Mouse (Mus musculus): Measurements from ENCODE around the gene Ch25h.

Gene Ch25h

GRCm38 (mm10) chr19:34474991-34475971 lies at the start of gene Ch25h:
TSS of gene Ch25h (minus strand) at chr19:34475164.
- peak; percentile 77 for DNase-seq (ENCODE audit: low spot score)

GRCm38 (mm10) chr19:34524646-34525045 lies 49.7 kb upstream of the Ch25h start:
- DNase-seq (ENCODE audit: low spot score), result no peak

- no peak for DNase-seq (ENCODE audit: low spot score)
Observed at GRCm38 (mm10) chr19:34523106-34523725, 48.3 kb upstream of the Ch25h start.

GRCm38 (mm10) chr19:34521978-34522377 lies 47.0 kb upstream of the Ch25h start:
- DNase-seq (ENCODE audit: low spot score), result no peak

- DNase-seq (ENCODE audit: low spot score), result no peak
Observed at GRCm38 (mm10) chr19:34521361-34521760, 46.4 kb upstream of the Ch25h start.

- no peak for DNase-seq (ENCODE audit: low spot score)
Observed at GRCm38 (mm10) chr19:34520051-34520450, 45.1 kb upstream of the Ch25h start.

GRCm38 (mm10) chr19:34519646-34520045 lies 44.7 kb upstream of the Ch25h start:
- DNase-seq (ENCODE audit: low spot score), result no peak

- DNase-seq (ENCODE audit: low spot score), result no peak
Observed at GRCm38 (mm10) chr19:34518786-34519185, 43.8 kb upstream of the Ch25h start.

- DNase-seq (ENCODE audit: low spot score), result no peak
Observed at GRCm38 (mm10) chr19:34517812-34518594, 43.0 kb upstream of the Ch25h start.

GRCm38 (mm10) chr19:34517197-34517596 lies 42.2 kb upstream of the Ch25h start:
- no peak for DNase-seq (ENCODE audit: low spot score)

- no peak for DNase-seq (ENCODE audit: low spot score)
Observed at GRCm38 (mm10) chr19:34516346-34516745, 41.4 kb upstream of the Ch25h start.

- DNase-seq (ENCODE audit: low spot score), result no peak
Observed at GRCm38 (mm10) chr19:34515681-34516080, 40.7 kb upstream of the Ch25h start.

GRCm38 (mm10) chr19:34511528-34511927 lies 36.6 kb upstream of the Ch25h start:
- peak; percentile 26 for DNase-seq (ENCODE audit: low spot score)

- no peak for DNase-seq (ENCODE audit: low spot score)
Observed at GRCm38 (mm10) chr19:34510717-34511116, 35.8 kb upstream of the Ch25h start.

GRCm38 (mm10) chr19:34505161-34505721 lies 30.3 kb upstream of the Ch25h start:
- DNase-seq (ENCODE audit: low spot score), result no peak

GRCm38 (mm10) chr19:34500763-34501162 lies 25.8 kb upstream of the Ch25h start:
- DNase-seq (ENCODE audit: low spot score), result peak; percentile 52

GRCm38 (mm10) chr19:34496353-34496752 lies 21.4 kb upstream of the Ch25h start:
- no peak for DNase-seq (ENCODE audit: low spot score)

GRCm38 (mm10) chr19:34493859-34494258 lies 18.9 kb upstream of the Ch25h start:
- DNase-seq (ENCODE audit: low spot score), result no peak

- DNase-seq (ENCODE audit: low spot score), result peak; percentile 83
Observed at GRCm38 (mm10) chr19:34483547-34483946, 8.6 kb upstream of the Ch25h start.

- peak; percentile 21 for DNase-seq (ENCODE audit: low spot score)
Observed at GRCm38 (mm10) chr19:34474228-34474990, 555 bp downstream of the Ch25h start.

GRCm38 (mm10) chr19:34471703-34472102 lies 3.3 kb downstream of the Ch25h start:
- DNase-seq (ENCODE audit: low spot score), result no peak

Data from embryo, embryonic 10 days (tissue).